Mouse (Mus musculus): ENCODE data around the gene Irf1. TPM values are rescaled to one million over a fixed set of nuclear protein-coding genes. Genes with fewer than 3 reads are reported as not detected.

Irf1 gene
- polyA plus RNA-seq, 1 experiment from 2014 or later = 27.9 TPM

GRCm38 (mm10) chr11:53820516-53821170 is 50.8 kb downstream of the Irf1 start:
- Histone ChIP-seq H3K4me2 (no peak overlapping the region), H3K27ac (no peak overlapping the region), H3K9me3 (no peaks in the 10 kb centered on the region), H3K36me3 (no peaks in the 10 kb centered on the region), H3K9ac (no peak overlapping the region), H3K4me3 (replicated peaks) (no peak overlapping the region), H3K27me3 (replicated peaks) (no peaks in the 10 kb centered on the region), H3K4me1 (no peaks in the 10 kb centered on the region)
- WGBS = 83% methylated on average over 13 of the region's 13 CpGs
- ATAC-seq (ENCODE audit: insufficient read depth, low FRiP score, low read depth) = no peak

- no peak overlapping the region for H3K27ac ChIP-seq
- H3K36me3 ChIP-seq = no peaks in the 10 kb centered on the region
- no peak overlapping the region for H3K4me3 ChIP-seq (replicated peaks)
- ATAC-seq (ENCODE audit: insufficient read depth, low FRiP score, low read depth) = no peak; the same call in 1 of the 2 replicates
- no peaks in the 10 kb centered on the region for H3K9me3 ChIP-seq
- H3K4me2 ChIP-seq = no peak overlapping the region
- H3K4me1 ChIP-seq = no peaks in the 10 kb centered on the region
- 80% methylated on average over 11 of the region's 11 CpGs for WGBS
- H3K27me3 ChIP-seq (replicated peaks) = no peaks in the 10 kb centered on the region
- no peak overlapping the region for H3K9ac ChIP-seq
Measured at GRCm38 (mm10) chr11:53821230-53821944, 51.6 kb downstream of the Irf1 start.

GRCm38 (mm10) chr11:53821945-53822338 is 52.1 kb downstream of the Irf1 start:
- no peak overlapping the region for H3K9ac ChIP-seq
- H3K9me3 ChIP-seq = no peaks in the 10 kb centered on the region
- no peaks in the 10 kb centered on the region for H3K4me1 ChIP-seq
- no peak for ATAC-seq (ENCODE audit: insufficient read depth, low FRiP score, low read depth)
- WGBS = 90% methylated on average over 3 of the region's 3 CpGs
- no peaks in the 10 kb centered on the region for H3K27me3 ChIP-seq (replicated peaks)
- H3K36me3 ChIP-seq = no peaks in the 10 kb centered on the region
- H3K4me2 ChIP-seq = no peak overlapping the region
- no peak overlapping the region for H3K27ac ChIP-seq
- no peak overlapping the region for H3K4me3 ChIP-seq (replicated peaks)

- no peak overlapping the region for H3K9ac ChIP-seq
- no peaks in the 10 kb centered on the region for H3K9me3 ChIP-seq
- H3K4me3 ChIP-seq (replicated peaks) = no peak overlapping the region
- H3K4me2 ChIP-seq = no peak overlapping the region
- WGBS = 76% methylated on average over 4 of the region's 4 CpGs
- H3K36me3 ChIP-seq = no peaks in the 10 kb centered on the region
- H3K27ac ChIP-seq = no peak overlapping the region
- no peak for ATAC-seq (ENCODE audit: insufficient read depth, low FRiP score, low read depth)
- H3K27me3 ChIP-seq (replicated peaks) = no peaks in the 10 kb centered on the region
- no peaks in the 10 kb centered on the region for H3K4me1 ChIP-seq
Measured at GRCm38 (mm10) chr11:53825409-53825808, 55.6 kb downstream of the Irf1 start.

Small RNA genes within 50 kb of the gene (microRNA-seq; reads per million reads assigned to microRNA genes)
- not detected for gene Mir7671

Other genes with a start within 250 kb of the Irf1 start
- 51.0 and 62.6 TPM in 2 replicates for gene Kif3a, start 202.6 kb upstream of the Irf1 start, polyA plus RNA-seq (2015; fragmentation: Nextera tagmentation; extraction: Ambion mirVana)
- 1.0 and 1.8 TPM in 2 replicates for gene Il4, start 151.3 kb upstream of the Irf1 start, polyA plus RNA-seq (2015; fragmentation: Nextera tagmentation; extraction: Ambion mirVana)
- gene Il13, start 135.3 kb upstream of the Irf1 start, polyA plus RNA-seq (2015; fragmentation: Nextera tagmentation; extraction: Ambion mirVana) = not detected in 2 replicates
- 28.9 and 29.5 TPM in 2 replicates for gene Rad50, start 62.7 kb upstream of the Irf1 start, polyA plus RNA-seq (2015; fragmentation: Nextera tagmentation; extraction: Ambion mirVana)
- not detected in 2 replicates for gene Il5, start 49.2 kb upstream of the Irf1 start, polyA plus RNA-seq (2015; fragmentation: Nextera tagmentation; extraction: Ambion mirVana)
- gene Gm17334, start 3.2 kb downstream of the Irf1 start, polyA plus RNA-seq (2015; fragmentation: Nextera tagmentation; extraction: Ambion mirVana) = 0.19 and 0.24 TPM in 2 replicates
- gene Gm12216, start 89.2 kb downstream of the Irf1 start, polyA plus RNA-seq (2015; fragmentation: Nextera tagmentation; extraction: Ambion mirVana) = 1.7 and 2.4 TPM in 2 replicates
- gene Slc22a5, start 121.6 kb downstream of the Irf1 start, polyA plus RNA-seq (2015; fragmentation: Nextera tagmentation; extraction: Ambion mirVana) = 7.8 and 9.3 TPM in 2 replicates
- 8.8 and 8.9 TPM in 2 replicates for gene Slc22a21, start 210.3 kb downstream of the Irf1 start, polyA plus RNA-seq (2015; fragmentation: Nextera tagmentation; extraction: Ambion mirVana)